Mouse (Mus musculus): ENCODE measurements at regions not wholly inside any gene's neighbourhood (a gene's known extent, or its start where the extent isn't known, plus 50 kb on each side); places are given as distances from the start of the nearest gene placed in this dataset.

GRCm38 (mm10) chr7:128834894-128835293, 90.2 kb downstream of the Sec23ip start:
- 73% methylated on average over 7 of the region's 7 CpGs for WGBS
- no peak for DNase-seq
- H3K4me3 ChIP-seq (replicated peaks; ENCODE audit: insufficient read depth, low read depth, low read length): no peak overlapping the region
- no peaks in the 10 kb centered on the region for H3K27me3 ChIP-seq (ENCODE audit: control insufficient read depth, insufficient read depth, low read length)
- TF ChIP-seq CTCF (IDR thresholded peaks at IDR 0.05; ENCODE audit: borderline replicate concordance, insufficient read depth, low read depth, low read length) (no peak), POLR2A (IDR thresholded peaks at IDR 0.05; ENCODE audit: borderline replicate concordance, insufficient read depth, low read length) (no peak)
- no peaks in the 10 kb centered on the region for H3K4me1 ChIP-seq (ENCODE audit: control insufficient read depth, insufficient read depth, low read length)
- H3K27ac ChIP-seq (ENCODE audit: insufficient read depth, low read length): no peak overlapping the region

GRCm38 (mm10) chr7:128836435-128836834, 91.7 kb downstream of the Sec23ip start:
- H3K4me3 ChIP-seq (replicated peaks; ENCODE audit: insufficient read depth, low read depth, low read length): no peak overlapping the region
- WGBS: 80% methylated on average over 6 of the region's 6 CpGs
- no peak overlapping the region for H3K27ac ChIP-seq (ENCODE audit: insufficient read depth, low read length)
- TF ChIP-seq POLR2A (IDR thresholded peaks at IDR 0.05; ENCODE audit: borderline replicate concordance, insufficient read depth, low read length): no peak
- no peak for TF ChIP-seq CTCF (IDR thresholded peaks at IDR 0.05; ENCODE audit: borderline replicate concordance, insufficient read depth, low read depth, low read length)
- no peak for DNase-seq
- H3K4me1 ChIP-seq (ENCODE audit: control insufficient read depth, insufficient read depth, low read length): no peaks in the 10 kb centered on the region
- H3K27me3 ChIP-seq (ENCODE audit: control insufficient read depth, insufficient read depth, low read length): no peaks in the 10 kb centered on the region

GRCm38 (mm10) chr7:128842561-128842960, 97.8 kb downstream of the Sec23ip start:
- H3K4me3 ChIP-seq (replicated peaks; ENCODE audit: insufficient read depth, low read depth, low read length): no peak overlapping the region
- TF ChIP-seq CTCF (IDR thresholded peaks at IDR 0.05; ENCODE audit: borderline replicate concordance, insufficient read depth, low read depth, low read length) (no peak), POLR2A (IDR thresholded peaks at IDR 0.05; ENCODE audit: borderline replicate concordance, insufficient read depth, low read length) (no peak)
- 95% methylated on average over 10 of the region's 10 CpGs for WGBS

GRCm38 (mm10) chr7:128843576-128843975, 98.8 kb downstream of the Sec23ip start:
- Histone ChIP-seq H3K27ac (ENCODE audit: insufficient read depth, low read length) (no peak overlapping the region), H3K4me3 (replicated peaks; ENCODE audit: insufficient read depth, low read depth, low read length) (no peak overlapping the region), H3K4me1 (ENCODE audit: control insufficient read depth, insufficient read depth, low read length) (no peaks in the 10 kb centered on the region), H3K27me3 (ENCODE audit: control insufficient read depth, insufficient read depth, low read length) (no peaks in the 10 kb centered on the region)
- 83% methylated on average over 9 of the region's 9 CpGs for WGBS
- TF ChIP-seq CTCF (IDR thresholded peaks at IDR 0.05; ENCODE audit: borderline replicate concordance, insufficient read depth, low read depth, low read length) (no peak), POLR2A (IDR thresholded peaks at IDR 0.05; ENCODE audit: borderline replicate concordance, insufficient read depth, low read length) (no peak)
- DNase-seq: no peak

More at GRCm38 (mm10) chr7:128842561-128842960, 97.8 kb downstream of the Sec23ip start:
- Histone ChIP-seq H3K27ac (ENCODE audit: insufficient read depth, low read length) (no peak overlapping the region), H3K4me1 (ENCODE audit: control insufficient read depth, insufficient read depth, low read length) (no peaks in the 10 kb centered on the region), H3K27me3 (ENCODE audit: control insufficient read depth, insufficient read depth, low read length) (no peaks in the 10 kb centered on the region)
- no peak for DNase-seq

GRCm38 (mm10) chr7:128849261-128849660, 104.5 kb downstream of the Sec23ip start:
- Histone ChIP-seq H3K4me3 (replicated peaks; ENCODE audit: insufficient read depth, low read depth, low read length) (no peak overlapping the region), H3K27ac (ENCODE audit: insufficient read depth, low read length) (no peak overlapping the region), H3K4me1 (ENCODE audit: control insufficient read depth, insufficient read depth, low read length) (peaks cover 3% of the 10 kb centered on the region; the same call in 1 of the 2 replicates), H3K27me3 (ENCODE audit: control insufficient read depth, insufficient read depth, low read length) (no peaks in the 10 kb centered on the region)
- no peak for DNase-seq
- 7% methylated on average over 3 of the region's 3 CpGs for WGBS
- TF ChIP-seq CTCF (IDR thresholded peaks at IDR 0.05; ENCODE audit: borderline replicate concordance, insufficient read depth, low read depth, low read length) (no peak), POLR2A (IDR thresholded peaks at IDR 0.05; ENCODE audit: borderline replicate concordance, insufficient read depth, low read length) (no peak)

- H3K27ac ChIP-seq (ENCODE audit: insufficient read depth, low read length): no peak overlapping the region
- no peak overlapping the region for H3K4me3 ChIP-seq (replicated peaks; ENCODE audit: insufficient read depth, low read depth, low read length)
- peak in 1 of 2 experiments; percentile 7 for DNase-seq
- 9% methylated on average over 4 of the region's 4 CpGs for WGBS
- H3K27me3 ChIP-seq (ENCODE audit: control insufficient read depth, insufficient read depth, low read length): no peaks in the 10 kb centered on the region
- TF ChIP-seq POLR2A (IDR thresholded peaks at IDR 0.05; ENCODE audit: borderline replicate concordance, insufficient read depth, low read length) (no peak), CTCF (IDR thresholded peaks at IDR 0.05; ENCODE audit: borderline replicate concordance, insufficient read depth, low read depth, low read length) (no peak)
- peaks cover 4% of the 10 kb centered on the region; the same call in 1 of the 2 replicates for H3K4me1 ChIP-seq (ENCODE audit: control insufficient read depth, insufficient read depth, low read length)
Observed at GRCm38 (mm10) chr7:128854193-128854592, 109.5 kb downstream of the Sec23ip start.

GRCm38 (mm10) chr7:128854690-128855343, 110.1 kb downstream of the Sec23ip start:
- DNase-seq: peak; percentile 8 to 14
- TF ChIP-seq POLR2A (IDR thresholded peaks at IDR 0.05; ENCODE audit: borderline replicate concordance, insufficient read depth, low read length): no peak
- TF ChIP-seq CTCF (IDR thresholded peaks at IDR 0.05; ENCODE audit: borderline replicate concordance, insufficient read depth, low read depth, low read length): no peak
- 8% methylated on average over 18 of the region's 18 CpGs for WGBS
- no peaks in the 10 kb centered on the region for H3K27me3 ChIP-seq (ENCODE audit: control insufficient read depth, insufficient read depth, low read length)
- peaks cover 4% of the 10 kb centered on the region; the same call in 1 of the 2 replicates for H3K4me1 ChIP-seq (ENCODE audit: control insufficient read depth, insufficient read depth, low read length)
- no peak overlapping the region for H3K27ac ChIP-seq (ENCODE audit: insufficient read depth, low read length)
- peak overlapping the region; percentile 1 for H3K4me3 ChIP-seq (replicated peaks; ENCODE audit: insufficient read depth, low read depth, low read length)

- H3K27ac ChIP-seq (ENCODE audit: insufficient read depth, low read length): no peak overlapping the region
- no peaks in the 10 kb centered on the region for H3K27me3 ChIP-seq (ENCODE audit: control insufficient read depth, insufficient read depth, low read length)
- peak; percentile 32 to 49 for DNase-seq
- H3K4me3 ChIP-seq (replicated peaks; ENCODE audit: insufficient read depth, low read depth, low read length): no peak overlapping the region
- 5% methylated on average over 3 of the region's 3 CpGs for WGBS
- H3K4me1 ChIP-seq (ENCODE audit: control insufficient read depth, insufficient read depth, low read length): no peaks in the 10 kb centered on the region
- TF ChIP-seq POLR2A (IDR thresholded peaks at IDR 0.05; ENCODE audit: borderline replicate concordance, insufficient read depth, low read length) (no peak), CTCF (IDR thresholded peaks at IDR 0.05; ENCODE audit: borderline replicate concordance, insufficient read depth, low read depth, low read length) (peak; percentile 86)
Observed at GRCm38 (mm10) chr7:128860141-128860540, 115.4 kb downstream of the Sec23ip start.

All from cerebellum, adult 2 months (tissue).